Mouse (Mus musculus) kidney, adult 11 months (tissue): ENCODE measurements around the gene Nrl.

Source experiments
- DNase-seq: peaks from one replicate; pipeline ENCODE4 v3.0.0; 2022

Nrl gene

DNA sequence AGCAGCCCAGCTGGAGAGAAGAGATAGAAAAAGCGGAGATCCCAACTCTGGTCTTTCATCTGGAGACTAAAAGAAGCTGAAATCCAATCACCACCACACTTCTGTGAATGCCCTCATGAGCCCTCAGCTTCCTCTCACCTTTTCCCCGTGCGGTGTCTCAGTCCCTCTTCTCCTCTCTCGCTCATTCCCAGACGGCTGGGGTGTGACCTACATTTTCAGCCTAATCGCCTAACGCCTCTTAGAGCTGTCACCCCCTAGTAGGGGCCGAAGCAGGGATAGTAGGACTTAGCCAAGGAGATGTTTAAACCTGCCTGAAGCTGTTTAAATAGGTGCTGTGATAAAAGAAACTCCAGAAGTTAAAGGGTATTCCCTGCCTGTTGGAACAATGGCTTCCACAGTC is at the start of gene Nrl:
Nrl (minus strand) TSS at position 197 of the 400 bp plus-strand sequence.
- DNase-seq = no peak

DNA sequence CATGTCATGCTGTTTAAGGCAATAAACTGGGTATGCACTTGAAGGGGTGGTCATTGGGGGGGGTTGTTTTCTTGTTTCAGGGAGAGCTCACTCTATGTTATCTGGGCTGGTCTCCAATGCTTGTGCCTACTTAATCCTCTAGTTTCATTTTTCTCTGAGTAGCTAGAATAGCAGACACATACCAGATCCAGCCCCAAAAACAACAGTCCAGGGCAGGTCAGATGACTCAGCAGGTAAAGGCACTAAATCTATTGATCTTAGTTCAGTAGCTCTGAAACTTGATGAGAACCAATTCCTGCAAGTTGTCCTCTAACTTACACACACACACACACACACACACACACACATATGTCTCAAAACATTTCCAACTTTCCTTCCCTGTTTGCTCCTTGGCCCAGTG is 47.0 kb upstream of the Nrl start:
- no peak for DNase-seq

DNA sequence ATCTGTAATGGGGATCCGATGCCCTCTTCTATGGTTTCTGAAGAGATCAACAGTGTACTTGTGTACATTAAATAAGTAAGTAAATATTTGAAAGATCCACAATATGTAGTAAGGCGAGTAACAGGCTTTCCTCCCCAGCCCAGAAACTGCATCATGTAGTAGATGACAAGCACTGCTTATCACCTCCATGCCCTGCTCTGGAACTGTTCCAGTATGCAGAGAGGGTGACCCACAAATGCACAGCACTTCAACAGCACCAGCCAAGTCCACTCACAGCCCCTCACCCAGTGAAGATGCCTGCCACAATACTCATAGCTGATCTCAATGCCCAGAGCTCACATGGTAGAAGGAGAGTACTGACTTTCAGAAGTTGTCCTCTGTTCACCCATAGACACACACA is 45.8 kb upstream of the Nrl start:
- DNase-seq = no peak

DNA sequence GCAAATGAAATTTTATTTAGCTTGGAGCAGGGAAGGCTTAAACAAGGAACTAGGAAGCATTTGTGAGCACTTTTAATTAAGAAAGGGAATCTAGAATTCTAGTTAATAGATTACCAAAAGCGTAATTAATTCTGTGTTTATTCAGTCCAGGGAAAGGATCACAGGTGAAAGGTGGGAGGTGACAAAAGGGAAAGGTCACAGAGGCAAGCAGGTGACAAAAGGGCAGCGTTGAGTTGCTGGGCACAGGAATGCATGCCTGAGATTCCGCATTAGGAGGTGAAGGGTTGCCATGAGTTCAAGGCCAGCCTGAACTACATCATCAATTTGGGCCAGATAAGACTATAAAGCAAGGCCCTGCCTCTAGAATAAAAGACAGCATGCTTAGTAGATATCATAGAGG is 42.7 kb upstream of the Nrl start:
- peak; percentile 64 for DNase-seq

DNA sequence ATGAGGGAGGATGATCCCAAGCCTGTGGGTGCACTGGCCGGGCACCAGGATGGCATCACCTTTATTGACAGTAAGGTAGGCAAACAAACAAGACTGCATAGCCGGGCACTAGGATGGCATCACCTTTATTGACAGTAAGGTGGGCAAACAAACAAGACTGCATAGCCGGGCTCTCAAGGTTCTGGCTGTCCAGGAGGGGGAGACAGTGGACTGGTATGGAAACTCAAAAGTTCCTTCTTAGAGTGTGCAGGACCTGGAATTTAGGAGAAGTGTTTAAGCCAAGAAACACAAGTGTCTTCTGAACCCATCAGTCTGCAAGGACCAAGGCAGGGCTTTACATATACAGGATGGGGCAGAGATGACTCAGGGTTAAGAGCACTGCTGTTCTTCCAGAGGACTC is 41.0 kb upstream of the Nrl start:
- DNase-seq = no peak

DNA sequence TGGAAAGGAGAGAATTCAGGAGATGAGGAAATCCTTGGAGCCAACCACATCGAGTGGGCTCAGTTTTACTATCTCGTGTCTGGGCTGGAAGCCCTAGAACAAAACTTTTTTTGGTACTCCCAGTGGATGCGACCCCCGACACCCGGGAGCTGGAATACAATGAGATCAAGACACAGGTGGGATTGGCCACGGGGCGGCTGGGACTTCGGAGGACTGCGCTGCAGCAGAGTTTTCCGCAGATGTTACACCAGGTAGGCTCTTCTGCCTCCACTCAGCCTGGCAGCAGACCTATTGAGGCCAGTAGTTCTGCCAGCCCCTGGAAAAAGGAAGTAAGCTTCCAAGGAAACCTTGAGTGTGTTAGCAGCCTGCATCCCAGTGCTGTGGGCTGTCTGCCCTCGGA is 38.5 kb upstream of the Nrl start:
- DNase-seq = no peak

DNA sequence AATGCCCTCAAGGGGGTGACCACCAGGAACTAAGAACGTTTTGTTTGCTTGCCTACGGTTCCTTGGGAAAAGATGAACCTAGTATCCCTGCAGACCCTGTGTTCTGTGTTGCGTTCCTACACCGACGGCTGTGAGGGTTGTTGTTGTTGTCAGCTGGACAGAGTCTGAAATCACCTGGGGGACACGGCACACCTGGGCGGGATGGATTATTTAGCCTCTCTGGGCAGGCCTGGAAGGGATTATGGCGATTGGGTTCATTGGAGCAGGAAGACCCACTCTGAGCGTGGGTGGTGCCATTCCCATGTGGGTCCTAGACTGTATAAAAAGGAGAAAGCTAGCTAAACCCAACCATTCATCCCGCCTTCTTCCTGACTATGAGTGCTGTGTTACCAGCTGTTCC is 37.1 kb upstream of the Nrl start:
- DNase-seq = peak; percentile 47

DNA sequence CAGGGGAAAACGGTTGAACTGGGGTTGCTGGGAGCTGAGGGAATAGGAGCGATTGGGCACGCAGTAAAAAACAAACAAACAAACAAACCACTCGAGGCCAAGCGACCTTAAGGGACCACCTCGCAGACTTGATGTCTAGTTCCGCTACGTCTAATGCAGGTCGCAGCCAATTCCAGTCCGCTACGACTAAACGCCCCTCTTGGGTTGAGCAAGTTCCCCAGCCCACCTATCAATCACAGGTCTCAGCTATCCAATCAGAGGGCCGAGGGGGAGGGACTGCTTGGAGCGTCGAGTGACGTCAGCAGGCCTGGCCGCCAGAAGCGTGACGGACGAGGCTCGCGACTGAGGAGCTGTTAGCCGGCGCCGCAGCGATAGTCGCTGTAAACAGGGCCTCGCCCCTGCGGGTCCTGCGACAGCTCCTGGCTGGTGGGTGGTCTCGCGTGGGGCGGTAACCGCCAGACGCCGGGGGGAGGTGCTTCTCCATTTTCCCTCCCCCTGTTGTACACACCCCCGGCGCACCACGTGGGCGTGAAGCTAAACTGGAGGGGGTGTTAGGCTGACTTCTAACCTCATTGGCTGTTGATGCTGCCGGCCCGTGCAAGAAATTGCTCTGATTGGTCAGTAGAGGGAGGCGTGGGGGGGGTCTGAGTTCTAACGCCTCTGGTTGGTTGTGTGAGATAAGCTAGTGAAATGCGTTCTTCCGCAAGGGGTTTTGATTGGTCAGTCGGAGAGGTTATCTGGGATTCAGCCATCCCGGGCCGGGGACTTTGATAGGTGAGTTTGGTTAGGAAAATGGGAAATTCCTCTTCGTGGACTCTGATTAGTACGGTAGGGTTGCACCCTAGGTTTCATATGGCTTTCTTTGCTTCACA is 35.7 kb upstream of the Nrl start, which contains the start of gene A730061H03Rik:
A730061H03Rik (minus strand) TSS at position 205 of the 872 bp plus-strand sequence.
- peak; percentile 99 for DNase-seq

DNA sequence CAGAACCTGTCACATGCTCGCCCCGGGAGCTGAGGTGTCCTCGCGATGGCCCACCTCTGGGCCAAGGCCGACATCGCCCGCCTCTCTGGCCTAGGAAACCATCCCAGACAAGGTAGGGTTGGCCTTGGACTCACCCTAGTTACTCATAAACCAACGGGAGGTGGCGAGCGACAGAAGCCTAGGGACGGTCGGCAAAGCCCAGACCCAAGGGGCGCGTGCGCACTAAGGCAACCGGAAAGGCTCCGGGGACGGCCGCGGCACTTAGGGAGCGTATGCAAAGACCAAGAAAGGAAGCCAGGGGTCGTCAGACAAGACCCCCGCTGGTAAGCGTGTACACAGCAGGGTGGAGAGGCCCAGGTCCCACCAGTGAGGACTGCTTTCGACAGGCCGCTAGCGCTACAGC is 35.0 kb upstream of the Nrl start, which contains the start of gene Dcaf11:
Dcaf11 (plus strand) TSS at position 208 of the 403 bp plus-strand sequence.
- DNase-seq = peak; percentile 97

DNA sequence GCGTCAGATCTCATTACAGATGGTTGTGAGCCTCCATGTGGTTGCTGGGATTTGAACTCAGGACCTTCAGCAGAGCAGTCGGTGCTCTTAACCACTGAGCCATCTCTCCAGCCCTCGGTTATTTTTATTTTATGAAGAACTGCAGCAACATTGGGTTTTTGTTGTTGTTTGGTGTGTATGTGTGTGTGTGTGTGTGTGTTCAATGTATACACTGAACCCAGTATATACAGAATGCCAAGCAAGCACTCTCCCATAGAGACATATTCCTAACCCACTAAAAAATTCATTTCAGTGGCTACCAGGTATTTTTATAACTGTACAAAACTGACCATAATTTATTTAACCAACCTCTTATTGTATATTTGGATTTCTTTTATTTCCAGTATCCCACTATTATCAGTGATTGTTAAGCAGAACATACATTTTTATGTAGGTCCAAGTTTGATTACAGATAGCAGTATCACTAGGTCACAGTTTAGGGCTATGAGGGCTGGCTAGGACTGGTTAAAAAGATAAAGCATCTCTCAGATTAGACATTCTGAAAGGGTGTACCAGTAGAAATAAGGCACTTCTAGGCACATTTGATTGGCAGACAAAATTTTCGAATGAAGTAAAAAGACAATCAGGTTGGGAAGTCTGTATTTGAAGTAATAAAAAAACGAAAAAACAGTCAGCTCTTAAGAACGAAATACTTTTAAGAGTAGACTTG is 34.1 kb upstream of the Nrl start:
- DNase-seq = no peak

DNA sequence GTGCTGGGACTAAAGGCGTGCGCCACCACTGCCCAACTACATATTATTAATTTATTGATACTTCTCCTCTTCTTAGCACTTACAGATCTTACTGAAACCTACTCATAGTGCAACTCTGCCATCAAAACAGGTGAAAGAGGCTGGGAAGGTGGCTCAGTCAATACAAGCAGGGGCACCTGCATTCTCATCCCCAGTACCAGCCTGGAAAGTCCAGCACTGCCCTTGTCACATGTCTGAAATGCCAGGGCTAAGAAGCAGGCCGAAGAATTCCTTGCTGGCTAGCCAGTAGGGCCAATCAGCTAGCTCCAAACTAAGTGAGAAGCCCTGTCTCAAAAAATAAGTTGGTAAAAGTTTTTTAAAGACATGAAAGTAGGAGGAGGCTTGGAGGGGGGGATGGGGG is 32.8 kb upstream of the Nrl start:
- peak; percentile 42 for DNase-seq

DNA sequence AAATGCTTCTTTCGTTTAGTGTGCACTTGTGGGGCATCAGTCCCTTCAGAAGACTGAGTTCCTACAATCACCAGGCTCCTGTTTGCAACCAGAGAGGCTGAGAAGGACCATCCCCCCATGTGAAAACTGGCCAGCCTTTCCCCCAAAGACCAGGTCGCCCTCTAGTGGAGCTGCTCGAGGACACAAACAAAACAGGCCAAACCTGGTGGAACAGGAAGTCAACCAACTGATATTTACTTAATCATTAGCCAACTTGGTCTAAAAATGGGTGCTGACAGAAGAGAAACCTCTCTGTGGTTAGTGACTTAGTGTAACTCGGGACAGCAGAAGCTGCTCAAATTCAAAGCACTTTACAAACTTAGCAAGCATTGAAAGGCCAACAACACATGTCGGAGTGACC is 32.2 kb upstream of the Nrl start:
- DNase-seq = peak; percentile 89

DNA sequence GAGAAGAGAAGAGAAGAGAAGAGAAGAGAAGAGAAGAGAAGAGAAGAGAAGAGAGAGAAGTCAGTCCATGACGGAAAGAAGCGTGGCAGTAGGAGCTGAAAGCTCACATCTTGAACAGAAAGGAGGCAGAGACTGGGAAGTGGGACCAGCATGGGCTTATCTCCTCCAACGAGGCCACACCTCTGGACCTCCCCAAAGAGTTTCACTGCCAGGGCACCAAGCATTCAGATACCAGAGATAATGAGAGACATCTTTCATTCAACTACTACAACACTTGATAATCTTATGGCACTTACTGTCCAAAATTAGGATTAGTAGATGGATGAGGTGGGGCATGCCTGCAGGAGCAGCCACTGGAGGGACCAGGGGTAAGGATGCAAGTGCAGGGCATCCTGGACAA is 31.0 kb upstream of the Nrl start:
- DNase-seq = no peak

DNA sequence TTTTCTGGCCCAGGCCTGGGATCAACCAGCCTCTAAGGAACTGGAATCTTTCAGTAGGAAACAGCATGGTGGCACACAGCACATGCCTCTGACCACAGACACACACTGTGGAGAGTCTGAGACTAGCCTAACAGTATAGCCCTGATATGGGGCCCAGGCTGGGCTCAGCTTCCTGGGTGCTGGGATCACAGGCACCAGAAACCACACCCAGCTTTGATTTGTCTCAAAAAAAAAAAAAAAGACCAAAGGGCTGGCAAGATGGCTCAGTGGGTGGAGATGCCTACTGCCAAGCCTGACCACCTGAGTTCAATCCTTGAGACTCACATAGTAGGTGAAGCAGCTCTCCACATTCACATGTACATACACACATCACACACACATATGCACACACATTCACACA is 29.9 kb upstream of the Nrl start:
- no peak for DNase-seq

DNA sequence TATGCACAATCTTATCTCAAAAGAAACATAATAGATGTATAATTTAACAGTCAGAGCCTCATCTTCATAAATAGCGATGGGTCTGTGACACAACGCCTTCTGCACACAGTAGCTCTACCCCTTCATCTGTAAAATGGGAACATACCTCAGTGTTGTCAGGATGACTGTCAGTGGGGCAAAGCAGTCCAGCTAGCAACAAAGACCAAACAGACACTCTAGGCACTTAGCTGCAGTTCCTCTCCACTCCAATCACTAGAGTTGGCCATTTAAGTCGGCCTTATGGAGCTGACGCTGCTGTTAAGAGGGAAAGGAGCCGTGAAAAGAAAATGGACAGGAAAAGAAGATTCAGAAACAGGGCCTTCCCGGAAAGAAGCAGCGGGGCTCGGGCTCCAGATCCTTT is 27.0 kb upstream of the Nrl start:
- no peak for DNase-seq

DNA sequence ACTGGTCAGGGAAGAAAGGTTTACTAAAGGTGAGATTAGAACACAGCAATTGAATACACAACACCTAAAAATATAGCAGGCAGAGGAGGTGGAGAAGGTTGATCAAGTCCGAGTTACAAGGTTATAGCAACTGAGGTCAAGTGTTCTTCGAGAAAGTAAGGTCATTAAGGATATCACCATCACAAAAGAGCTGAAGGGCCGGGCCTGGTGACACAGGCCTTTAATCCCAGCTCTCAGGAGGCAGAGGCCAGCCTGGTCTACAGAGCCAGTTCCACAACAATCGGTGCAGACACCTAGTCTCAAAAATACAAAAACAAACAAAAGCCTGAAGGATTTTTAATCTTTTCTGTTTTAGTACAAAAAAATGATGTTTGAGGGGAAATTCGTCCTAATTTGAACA is 26.6 kb upstream of the Nrl start:
- no peak for DNase-seq

DNA sequence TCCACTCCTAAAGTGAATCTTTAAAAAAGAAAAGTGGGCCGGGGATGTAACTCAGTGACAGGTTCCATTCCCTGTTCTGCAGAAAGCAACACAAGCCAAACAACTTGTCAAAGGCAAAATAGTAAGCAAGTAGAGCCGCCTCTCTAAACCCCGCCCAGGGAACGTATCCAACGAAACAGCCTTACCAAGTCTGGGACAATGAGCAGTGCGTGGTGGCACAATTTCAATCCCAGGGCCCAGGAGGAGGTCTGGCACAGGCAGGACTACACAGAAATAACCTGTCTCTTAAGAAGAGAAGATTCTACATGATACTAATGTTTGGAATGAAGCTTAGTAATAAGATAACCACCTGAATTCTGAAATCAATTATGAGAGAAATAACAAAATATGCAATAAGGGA is 25.4 kb upstream of the Nrl start:
- DNase-seq = no peak

DNA sequence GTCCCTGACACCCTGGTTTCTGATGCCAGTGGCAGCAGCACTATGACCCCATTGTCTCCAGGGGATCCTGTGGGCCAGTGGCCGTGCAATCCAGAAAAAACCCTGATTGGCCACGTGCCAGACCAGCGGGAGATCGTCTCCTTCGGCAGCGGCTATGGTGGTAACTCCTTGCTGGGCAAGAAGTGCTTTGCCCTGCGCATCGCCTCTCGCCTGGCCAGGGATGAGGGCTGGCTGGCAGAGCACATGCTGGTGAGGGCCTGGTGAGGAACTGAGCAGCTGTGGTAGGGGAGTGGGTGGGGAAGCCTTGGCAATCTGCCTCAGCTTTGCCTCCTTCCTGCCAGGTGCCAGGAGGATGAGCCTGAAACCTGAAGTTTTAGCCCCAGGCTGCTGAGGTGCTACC is 19.6 kb upstream of the Nrl start:
- no peak for DNase-seq

DNA sequence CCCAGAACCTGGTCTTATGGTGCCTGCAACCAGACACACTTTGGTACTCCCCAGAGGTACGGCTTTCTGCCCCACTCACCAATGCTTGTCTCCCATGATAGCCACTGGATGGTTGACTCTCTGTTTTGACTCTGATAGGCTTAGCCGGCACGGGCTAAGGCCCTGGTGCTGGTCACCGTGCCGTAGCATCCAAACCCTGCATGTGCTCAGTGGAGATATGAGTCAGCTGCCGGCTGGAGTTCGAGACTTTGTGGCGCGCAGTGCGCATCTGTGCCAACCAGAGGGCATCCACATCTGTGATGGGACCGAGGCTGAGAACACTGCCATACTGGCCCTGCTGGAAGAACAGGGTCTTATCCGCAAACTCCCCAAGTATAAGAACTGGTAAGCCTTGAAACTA is 17.5 kb upstream of the Nrl start:
- DNase-seq = no peak

DNA sequence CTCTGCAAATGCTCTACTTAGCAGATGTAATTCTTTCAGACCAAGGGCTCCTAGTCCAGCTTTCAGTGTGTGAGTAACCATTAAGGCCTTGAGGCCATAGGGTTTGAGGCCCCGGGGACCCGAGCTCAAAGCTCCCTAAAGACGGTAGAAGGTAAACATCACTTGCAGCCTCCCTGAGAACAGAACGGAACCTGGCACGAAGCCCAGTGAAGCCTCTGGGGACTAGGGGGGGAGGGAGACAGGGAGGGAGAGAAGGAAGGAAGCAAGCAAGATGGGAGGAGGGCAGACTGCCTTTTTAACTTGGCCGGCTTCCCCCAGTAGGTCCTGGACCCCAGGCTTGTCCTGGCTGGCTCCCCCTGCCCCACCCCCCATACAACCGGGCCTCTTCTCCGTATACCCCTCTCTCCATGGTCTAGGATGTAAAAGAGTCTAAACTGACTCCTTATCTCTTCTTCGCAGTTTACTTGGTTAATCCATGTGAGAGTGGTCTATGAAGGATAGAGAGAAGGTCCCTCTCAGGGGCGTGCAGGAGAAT is 16.1 kb upstream of the Nrl start:
- peak; percentile 57 for DNase-seq

DNA sequence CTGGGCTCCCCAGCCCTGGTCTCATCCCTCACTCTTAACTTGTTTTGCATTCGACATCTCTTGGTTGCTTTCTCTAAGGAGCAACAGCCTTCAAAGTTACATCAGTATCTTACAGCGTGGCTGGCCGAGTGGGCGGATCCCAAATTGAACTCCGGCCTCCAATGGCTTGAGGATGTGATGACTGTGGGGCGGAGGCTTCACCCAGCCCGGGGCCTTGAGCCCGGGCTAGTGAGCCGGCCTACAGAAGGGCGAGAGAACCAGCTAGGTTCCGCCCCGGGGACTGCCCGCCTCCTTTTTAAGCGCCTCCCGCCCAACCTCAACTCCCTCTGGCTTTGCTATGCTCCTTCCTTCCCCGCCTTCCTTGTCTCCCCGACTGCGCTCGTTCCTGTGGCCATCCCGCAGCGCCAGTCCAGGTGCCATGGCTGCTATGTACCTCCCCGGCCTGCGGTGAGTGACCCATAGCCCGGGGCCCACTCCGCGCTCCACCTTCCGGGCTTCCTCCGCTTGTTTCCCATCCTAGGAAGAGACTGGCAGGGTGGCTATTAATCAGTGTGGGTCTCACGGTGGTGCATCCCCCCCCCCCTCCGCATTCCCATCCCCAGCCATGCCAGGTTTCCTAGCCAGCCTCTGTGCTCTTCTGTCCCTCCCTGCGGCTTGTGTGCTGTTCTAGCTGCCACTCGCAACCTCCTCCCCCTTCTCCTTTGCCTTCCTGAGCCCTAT is 15.4 kb upstream of the Nrl start, which contains the start of gene Pck2:
Pck2 (plus strand) TSS at position 200 of the 720 bp plus-strand sequence.
- peak; percentile 92 for DNase-seq

DNA sequence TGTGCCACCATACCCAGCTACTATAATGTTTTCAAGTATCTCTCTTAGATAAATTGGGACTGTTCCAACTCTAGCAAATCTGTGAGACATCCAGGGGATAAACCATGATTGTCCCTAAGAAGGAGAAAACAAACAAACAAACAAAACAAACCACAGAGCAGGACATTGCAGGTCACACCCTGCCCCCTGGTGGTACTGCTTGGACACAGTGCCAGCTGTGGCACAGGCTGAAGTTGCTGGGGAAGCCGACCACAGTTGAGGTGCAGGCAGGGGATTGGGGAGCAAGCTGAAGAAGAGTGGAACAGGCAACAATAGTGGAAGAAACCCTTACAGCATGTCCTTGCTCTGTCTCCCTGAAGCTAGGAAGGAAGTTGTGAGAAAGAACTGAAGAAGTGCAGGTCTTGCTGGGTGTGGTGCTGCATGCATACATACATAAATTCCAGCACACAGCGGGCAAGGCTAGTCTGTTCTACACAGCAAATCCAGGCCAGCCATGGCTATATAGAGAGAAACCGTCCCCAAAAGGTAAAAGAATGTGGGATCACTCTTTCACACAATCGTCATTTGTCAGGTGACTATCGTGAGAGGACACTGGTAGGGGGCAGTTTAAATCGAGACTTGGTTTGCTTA is 11.4 kb upstream of the Nrl start:
- peak; percentile 20 for DNase-seq

DNA sequence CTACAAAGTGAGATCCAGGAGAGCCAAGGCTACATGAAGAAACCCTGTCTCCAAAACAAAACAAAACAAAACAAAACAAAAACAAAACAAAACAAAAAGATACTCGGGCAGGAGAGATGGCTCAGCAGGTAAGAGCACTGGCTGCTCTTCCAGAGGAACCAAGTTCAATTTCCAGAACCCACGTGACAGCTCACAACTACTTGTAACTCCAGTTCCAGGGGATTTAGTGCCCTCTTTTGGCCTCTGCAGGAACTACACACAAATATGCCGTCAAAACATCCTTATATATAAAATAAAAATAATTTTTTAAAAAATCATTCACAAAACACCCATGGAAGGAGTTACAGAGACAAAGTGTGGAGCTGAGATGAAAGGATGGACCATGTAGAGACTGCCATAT is 3.2 kb upstream of the Nrl start:
- peak; percentile 30 for DNase-seq
